Mouse (Mus musculus): ENCODE results near the gene Pbx2. TPM values are rescaled to one million over a fixed set of nuclear protein-coding genes. Genes with fewer than 3 reads are reported as not detected.
A peak's percentile ranks its signal among the peaks of the same experiment; 100 is the strongest.

Gene Pbx2
- polyA plus RNA-seq, 1 experiment from 2014 or later: 4.8 TPM

DNA sequence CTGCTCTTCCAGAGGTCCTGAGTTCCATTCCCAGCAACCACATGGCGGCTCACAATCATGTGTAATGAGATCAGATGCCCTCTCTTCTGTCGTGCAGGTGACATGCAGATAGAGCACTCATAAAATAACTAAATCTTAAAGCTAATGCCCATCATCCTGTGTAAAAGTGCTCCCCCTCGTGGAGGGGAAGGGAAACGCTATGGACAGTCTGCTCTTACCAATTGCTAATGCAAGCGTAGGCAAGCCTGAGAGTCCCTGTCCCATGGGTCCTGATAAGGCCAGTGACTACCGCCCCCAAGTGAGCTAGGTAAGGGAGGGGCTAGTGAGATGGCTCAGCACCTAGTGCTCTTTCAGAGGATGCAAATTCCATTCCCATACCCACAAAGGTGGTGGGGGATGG is 27.9 kb downstream of the Pbx2 start:
- ATAC-seq (replicated peaks; ENCODE audit: insufficient number of reproducible peaks, insufficient read depth, low FRiP score, low read depth): no peak
- Histone ChIP-seq H3K4me1 (replicated peaks) (0 out of 2 replicates have a peak, but pooled peaks cover 2% of the 10 kb centered on the region), H3K4me2 (no peak overlapping the region), H3K9ac (no peak overlapping the region), H3K36me3 (peaks cover 42% of the 10 kb centered on the region), H3K4me3 (no peak overlapping the region), H3K27me3 (no peaks in the 10 kb centered on the region), H3K9me3 (replicated peaks) (no peaks in the 10 kb centered on the region), H3K27ac (no peak overlapping the region)
- WGBS: 20% methylated on average over 6 of the region's 6 CpGs

DNA sequence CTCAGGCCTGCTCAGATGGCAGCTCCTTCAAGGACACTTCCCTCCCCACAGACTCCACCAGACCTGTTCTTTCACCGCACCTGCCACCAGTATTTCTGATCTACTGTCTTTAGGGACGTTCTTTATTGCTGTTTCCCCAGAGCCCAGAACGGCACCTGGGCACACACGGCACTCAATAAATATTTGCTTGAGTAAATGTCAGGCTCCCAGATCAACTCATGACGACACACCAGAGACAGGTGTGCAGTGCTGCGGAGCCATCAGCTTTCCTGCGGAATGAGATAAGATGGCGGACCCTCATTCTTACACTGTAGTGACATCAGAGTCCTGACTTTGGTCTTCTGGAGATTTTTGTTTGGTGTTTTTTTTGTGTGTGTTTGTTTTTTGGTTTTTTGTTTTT is 29.9 kb downstream of the Pbx2 start:
- H3K4me3 ChIP-seq: no peak overlapping the region
- H3K9ac ChIP-seq: no peak overlapping the region
- no peaks in the 10 kb centered on the region for H3K9me3 ChIP-seq (replicated peaks)
- no peak overlapping the region for H3K4me2 ChIP-seq
- WGBS: 90% methylated on average over 8 of the region's 8 CpGs
- H3K27me3 ChIP-seq: no peaks in the 10 kb centered on the region
- H3K36me3 ChIP-seq: peaks cover 49% of the 10 kb centered on the region
- no peak overlapping the region for H3K27ac ChIP-seq
- H3K4me1 ChIP-seq (replicated peaks): peaks cover 4% of the 10 kb centered on the region
- ATAC-seq (replicated peaks; ENCODE audit: insufficient number of reproducible peaks, insufficient read depth, low FRiP score, low read depth): no peak

- H3K27me3 ChIP-seq: no peaks in the 10 kb centered on the region
- 84% methylated on average over 9 of the region's 9 CpGs for WGBS
- no peak overlapping the region for H3K9ac ChIP-seq
- H3K4me2 ChIP-seq: no peak overlapping the region
- no peak overlapping the region for H3K4me3 ChIP-seq
- peaks cover 13% of the 10 kb centered on the region for H3K4me1 ChIP-seq (replicated peaks)
- H3K27ac ChIP-seq: no peak overlapping the region
- H3K9me3 ChIP-seq (replicated peaks): no peaks in the 10 kb centered on the region
- no peak for ATAC-seq (replicated peaks; ENCODE audit: insufficient number of reproducible peaks, insufficient read depth, low FRiP score, low read depth)
- H3K36me3 ChIP-seq: peaks cover 38% of the 10 kb centered on the region
These were observed 32.1 kb downstream of the Pbx2 start for GRCm38 (mm10) chr17:34623161-34623560.

GRCm38 (mm10) chr17:34624981-34625380 is 33.9 kb downstream of the Pbx2 start:
- 86% methylated on average over 3 of the region's 3 CpGs for WGBS
- H3K4me2 ChIP-seq: no peak overlapping the region
- no peak overlapping the region for H3K4me3 ChIP-seq
- H3K4me1 ChIP-seq (replicated peaks): peaks cover 31% of the 10 kb centered on the region
- H3K9me3 ChIP-seq (replicated peaks): no peaks in the 10 kb centered on the region
- H3K27me3 ChIP-seq: peaks cover 11% of the 10 kb centered on the region
- no peak overlapping the region for H3K27ac ChIP-seq
- ATAC-seq (replicated peaks; ENCODE audit: insufficient number of reproducible peaks, insufficient read depth, low FRiP score, low read depth): no peak
- peaks cover 35% of the 10 kb centered on the region for H3K36me3 ChIP-seq
- H3K9ac ChIP-seq: no peak overlapping the region

DNA sequence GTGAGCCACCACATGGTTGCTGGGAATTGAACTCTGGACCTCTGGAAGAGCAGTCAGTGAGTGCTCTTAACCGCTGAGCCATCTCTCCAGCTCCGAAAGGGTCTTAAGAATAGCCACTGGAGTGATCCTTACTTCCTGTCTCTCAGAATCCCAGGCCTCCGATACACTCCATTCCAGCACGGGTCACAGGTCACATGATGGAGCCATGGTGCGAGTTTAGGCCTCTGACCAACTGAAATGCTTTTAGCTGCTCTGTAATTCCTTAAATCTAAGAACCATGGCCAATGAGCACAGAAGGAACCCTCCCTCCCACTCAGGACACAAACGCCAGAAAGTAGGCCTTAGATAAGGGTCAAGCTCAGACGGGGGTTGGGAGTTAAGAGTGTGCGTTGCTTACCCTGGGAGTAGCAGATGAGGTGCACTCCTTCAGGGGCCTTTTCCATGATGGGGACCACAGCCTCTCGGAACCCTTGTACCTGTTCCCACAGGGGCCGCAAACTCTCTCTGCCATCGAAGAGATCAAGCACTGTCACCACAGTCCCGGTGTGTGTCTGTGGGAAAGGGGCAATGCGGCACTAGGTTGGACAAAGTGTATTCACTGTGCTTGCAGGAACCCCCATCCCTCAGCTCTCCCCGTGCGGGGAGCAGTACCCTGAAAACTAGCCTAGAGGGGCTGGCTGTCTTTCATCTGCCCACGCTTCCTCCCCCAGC is 35.2 kb downstream of the Pbx2 start:
- Histone ChIP-seq H3K4me1 (replicated peaks) (peaks cover 40% of the 10 kb centered on the region), H3K9me3 (replicated peaks) (no peaks in the 10 kb centered on the region), H3K27me3 (peaks cover 24% of the 10 kb centered on the region), H3K36me3 (peaks cover 33% of the 10 kb centered on the region), H3K4me3 (peak overlapping the region; percentile 85), H3K27ac (peak overlapping the region; percentile 94), H3K4me2 (peak overlapping the region; percentile 97), H3K9ac (peak overlapping the region; percentile 80)
- 50% methylated on average over 16 of the region's 16 CpGs for WGBS
- ATAC-seq (replicated peaks; ENCODE audit: insufficient number of reproducible peaks, insufficient read depth, low FRiP score, low read depth): no peak

DNA sequence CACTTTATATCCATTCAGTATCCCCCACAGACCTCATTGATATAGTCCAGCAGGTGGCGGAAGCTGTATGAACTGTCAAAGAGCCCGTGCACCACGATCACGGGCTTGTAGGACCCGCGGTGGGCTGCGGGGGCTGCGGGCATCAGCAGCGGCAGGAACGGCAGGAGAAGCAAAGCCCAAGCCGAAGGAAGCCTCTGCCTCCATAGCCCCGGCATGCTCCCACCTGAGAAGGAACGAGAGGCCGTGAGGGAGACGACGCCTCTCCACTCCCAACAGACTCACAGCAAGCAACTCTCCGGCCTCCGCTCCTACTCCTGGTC is 35.7 kb downstream of the Pbx2 start:
- peaks cover 29% of the 10 kb centered on the region for H3K27me3 ChIP-seq
- 0% methylated on average over 18 of the region's 18 CpGs for WGBS
- peak overlapping the region; percentile 85 for H3K4me3 ChIP-seq
- H3K9ac ChIP-seq: peak overlapping the region; percentile 80
- peak; percentile 36; the same call in 1 of the 2 replicates for ATAC-seq (replicated peaks; ENCODE audit: insufficient number of reproducible peaks, insufficient read depth, low FRiP score, low read depth)
- H3K36me3 ChIP-seq: peaks cover 29% of the 10 kb centered on the region
- peak overlapping the region; percentile 94 for H3K27ac ChIP-seq
- H3K4me2 ChIP-seq: peak overlapping the region; percentile 97
- H3K9me3 ChIP-seq (replicated peaks): no peaks in the 10 kb centered on the region
- peaks cover 45% of the 10 kb centered on the region for H3K4me1 ChIP-seq (replicated peaks)

DNA sequence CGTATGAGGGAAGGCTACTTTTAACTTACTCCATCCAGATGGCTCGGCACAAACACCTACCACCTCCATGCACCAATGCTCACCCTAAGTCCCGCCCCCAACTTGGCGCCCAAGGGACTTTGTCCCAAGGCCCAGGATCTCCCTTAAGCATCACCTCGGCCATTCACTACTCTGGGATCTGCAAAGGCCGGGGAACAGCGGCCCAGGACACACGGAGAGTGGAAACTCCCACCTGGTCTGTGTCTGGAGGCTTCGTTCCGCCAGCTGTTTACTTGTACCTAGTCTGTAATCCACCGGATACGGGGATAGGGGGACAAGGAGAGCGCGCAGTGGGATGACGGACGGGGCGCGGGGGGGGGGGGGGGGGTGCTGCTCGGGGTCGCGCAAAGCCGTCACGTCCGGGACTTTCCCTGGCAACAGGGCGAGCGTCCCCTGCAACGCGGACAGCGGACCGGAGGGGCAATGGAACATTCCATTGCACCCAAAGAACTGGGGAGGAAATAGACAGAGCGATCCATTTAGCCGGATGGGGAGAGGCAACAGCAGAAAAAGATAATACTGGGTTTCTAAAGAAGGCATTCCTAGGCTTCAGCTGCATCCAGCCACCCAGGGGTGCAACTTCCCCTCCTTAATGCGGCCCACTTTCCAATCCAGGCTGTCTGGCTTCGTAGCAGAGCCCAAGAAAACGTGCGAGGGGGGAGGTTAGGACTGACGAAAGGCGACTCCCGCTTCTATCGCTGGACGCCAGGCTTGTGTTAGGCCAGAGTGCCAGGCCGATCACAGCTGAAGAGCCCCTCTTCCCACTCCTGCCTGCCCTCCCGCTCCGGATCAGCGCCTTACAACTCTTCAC is 36.3 kb downstream of the Pbx2 start:
- Histone ChIP-seq H3K27ac (peak overlapping the region; percentile 94), H3K27me3 (peaks cover 35% of the 10 kb centered on the region), H3K9me3 (replicated peaks) (no peaks in the 10 kb centered on the region), H3K4me1 (replicated peaks) (peaks cover 50% of the 10 kb centered on the region), H3K4me3 (peak overlapping the region; percentile 85), H3K9ac (peak overlapping the region; percentile 80), H3K36me3 (peaks cover 23% of the 10 kb centered on the region), H3K4me2 (peak overlapping the region; percentile 97)
- WGBS: under 1% methylated on average over 43 of the region's 45 CpGs
- ATAC-seq (replicated peaks; ENCODE audit: insufficient number of reproducible peaks, insufficient read depth, low FRiP score, low read depth): peak; percentile 86

DNA sequence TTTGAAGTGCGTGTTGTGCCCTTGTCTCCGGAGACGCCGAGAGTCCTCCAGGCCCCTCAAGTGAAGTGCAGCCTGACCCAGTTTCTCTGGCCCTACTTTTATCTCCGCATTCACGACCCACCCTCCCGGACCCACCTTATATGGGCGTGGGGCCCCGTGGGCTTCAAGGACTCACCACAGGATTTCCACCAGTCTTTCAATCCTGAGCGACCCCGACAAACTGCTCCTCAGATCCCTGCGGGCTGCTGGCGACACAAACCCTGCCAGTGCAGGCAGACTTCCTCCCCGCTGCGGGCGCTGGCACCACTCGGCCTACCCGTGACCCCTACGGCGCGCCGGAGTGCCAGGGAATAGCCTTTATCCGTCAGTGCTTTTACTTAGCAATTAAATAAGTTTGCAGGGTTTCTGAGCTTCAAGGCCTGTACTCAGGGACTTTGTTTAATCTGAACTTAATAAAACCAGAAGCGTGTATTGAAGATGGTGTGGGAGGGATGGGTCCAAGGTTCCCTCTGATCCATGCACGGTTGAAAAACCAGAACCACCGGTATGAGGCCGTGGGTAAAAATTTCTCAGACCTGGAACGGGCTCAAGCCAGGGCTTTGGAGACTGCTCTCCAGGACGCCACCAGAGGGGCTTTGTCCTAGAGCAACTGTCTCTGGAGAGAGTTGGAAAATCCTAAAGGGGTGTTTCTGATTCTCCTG is 37.0 kb downstream of the Pbx2 start, which contains the start of gene Ppt2:
TSS of gene Ppt2 (minus strand) at position 568 of the 701 bp plus-strand sequence.
- peak within 1 kb of the TSS; percentile 85 for H3K4me3 ChIP-seq
- H3K4me1 ChIP-seq (replicated peaks): peaks cover 53% of the 10 kb centered on the region
- peaks cover 15% of the 10 kb centered on the region for H3K36me3 ChIP-seq
- ATAC-seq (replicated peaks; ENCODE audit: insufficient number of reproducible peaks, insufficient read depth, low FRiP score, low read depth): no peak
- H3K9me3 ChIP-seq (replicated peaks): no peaks in the 10 kb centered on the region
- peaks cover 42% of the 10 kb centered on the region for H3K27me3 ChIP-seq
- peak within 1 kb of the TSS; percentile 70 for H3K9ac ChIP-seq
- H3K4me2 ChIP-seq: peak within 1 kb of the TSS; percentile 97
- H3K27ac ChIP-seq: peak within 1 kb of the TSS; percentile 94
- 3% methylated on average over 29 of the region's 29 CpGs for WGBS

- Histone ChIP-seq H3K9me3 (replicated peaks) (no peaks in the 10 kb centered on the region), H3K9ac (peak overlapping the region; percentile 70), H3K36me3 (peaks cover 10% of the 10 kb centered on the region), H3K4me2 (peak overlapping the region; percentile 97), H3K27me3 (peaks cover 47% of the 10 kb centered on the region), H3K4me3 (peak overlapping the region; percentile 85), H3K4me1 (replicated peaks) (peaks cover 53% of the 10 kb centered on the region), H3K27ac (peak overlapping the region; percentile 94; the same call in 1 of the 2 replicates)
- no peak for ATAC-seq (replicated peaks; ENCODE audit: insufficient number of reproducible peaks, insufficient read depth, low FRiP score, low read depth)
- WGBS: 50% methylated on average over 5 of the region's 5 CpGs
These were observed 37.5 kb downstream of the Pbx2 start for GRCm38 (mm10) chr17:34628644-34628967.

GRCm38 (mm10) chr17:34629221-34629751 is 38.2 kb downstream of the Pbx2 start, which contains the start of gene Prrt1:
Gene Prrt1 (plus strand): TSS chr17:34629533.
- H3K9me3 ChIP-seq (replicated peaks): no peaks in the 10 kb centered on the region
- H3K4me3 ChIP-seq: peak within 1 kb of the TSS; percentile 85
- peaks cover 53% of the 10 kb centered on the region for H3K4me1 ChIP-seq (replicated peaks)
- WGBS: 5% methylated on average over 16 of the region's 16 CpGs
- peak within 1 kb of the TSS; percentile 97 for H3K4me2 ChIP-seq
- peaks cover 54% of the 10 kb centered on the region for H3K27me3 ChIP-seq
- H3K9ac ChIP-seq: peak within 1 kb of the TSS; percentile 70
- peaks cover 6% of the 10 kb centered on the region; the same call in 1 of the 2 replicates for H3K36me3 ChIP-seq
- no peak for ATAC-seq (replicated peaks; ENCODE audit: insufficient number of reproducible peaks, insufficient read depth, low FRiP score, low read depth)
- peak within 1 kb of the TSS; percentile 94 for H3K27ac ChIP-seq
